Mouse (Mus musculus) small intestine, adult 2 months (tissue): ENCODE results near the gene Tigd3. TPM values are rescaled to one million over a fixed set of nuclear protein-coding genes. Genes with fewer than 3 reads are reported as not detected.

Source experiments
- H3K27ac ChIP-seq: fragments of 200-500 bp; 2 replicates; pipeline ENCODE4 v1.5.1; 2012; ENCODE audit warnings: low read depth, low read length, control low read depth, inconsistent platforms; ENCODE audit not compliant: insufficient read depth
- H3K27me3 ChIP-seq: fragments of 200-500 bp; 2 replicates; pipeline ENCODE4 v1.6.1; 2012; ENCODE audit warnings: mild to moderate bottlenecking, moderate library complexity, low read length, inconsistent platforms; ENCODE audit not compliant: control insufficient read depth, insufficient read depth
- H3K36me3 ChIP-seq: fragments of 200-500 bp; 2 replicates; pipeline ENCODE4 v1.6.1; 2012; ENCODE audit warnings: mild to moderate bottlenecking, low read length, control low read depth, inconsistent platforms; ENCODE audit not compliant: control insufficient read depth, insufficient read depth
- H3K4me1 ChIP-seq: fragments of 200-500 bp; 2 replicates; pipeline ENCODE4 v1.6.1; 2012; ENCODE audit warnings: low read length, inconsistent platforms, mixed read lengths; ENCODE audit not compliant: control insufficient read depth, insufficient read depth, insufficient read length
- H3K4me3 ChIP-seq: fragments of 200-500 bp; 2 replicates; pipeline ENCODE4 v1.5.1; 2012; ENCODE audit warnings: low read depth, mild to moderate bottlenecking, control low read depth, inconsistent platforms, low read length, moderate library complexity
- CTCF ChIP-seq: fragments of 200-500 bp; IDR thresholded peaks from 2 replicates; pipeline ENCODE4 v1.5.1; 2012; ENCODE audit warnings: low read depth, mild to moderate bottlenecking, control low read depth, inconsistent platforms, low read length, moderate library complexity, mixed read lengths; ENCODE audit not compliant: insufficient replicate concordance, insufficient read length; ENCODE audit errors: extremely low read depth
- POLR2A ChIP-seq: fragments of 200-500 bp; IDR thresholded peaks from 2 replicates; pipeline ENCODE4 v1.6.1; 2012; ENCODE audit warnings: low read depth, mild to moderate bottlenecking, control low read depth, inconsistent platforms, low read length, moderate library complexity
- WGBS: fragments of 180-500 bp; shearing (Covaris S2); methylation state at CpG from one replicate; pipeline ENCODE4 v1.1.7; 2018; 5-methylcytosine and 5-hydroxymethylcytosine counted together
- polyA plus RNA-seq: library from polyadenylated mRNA; depleted of rRNA; stranded (reverse); fragments of >200 nt; gene quantifications from 2 replicates; pipeline ENCODE4 v1.2.3, GENCODE M21; 2012

The Tigd3 gene
- polyA plus RNA-seq, 1 experiment, result 2.0 TPM

DNA sequence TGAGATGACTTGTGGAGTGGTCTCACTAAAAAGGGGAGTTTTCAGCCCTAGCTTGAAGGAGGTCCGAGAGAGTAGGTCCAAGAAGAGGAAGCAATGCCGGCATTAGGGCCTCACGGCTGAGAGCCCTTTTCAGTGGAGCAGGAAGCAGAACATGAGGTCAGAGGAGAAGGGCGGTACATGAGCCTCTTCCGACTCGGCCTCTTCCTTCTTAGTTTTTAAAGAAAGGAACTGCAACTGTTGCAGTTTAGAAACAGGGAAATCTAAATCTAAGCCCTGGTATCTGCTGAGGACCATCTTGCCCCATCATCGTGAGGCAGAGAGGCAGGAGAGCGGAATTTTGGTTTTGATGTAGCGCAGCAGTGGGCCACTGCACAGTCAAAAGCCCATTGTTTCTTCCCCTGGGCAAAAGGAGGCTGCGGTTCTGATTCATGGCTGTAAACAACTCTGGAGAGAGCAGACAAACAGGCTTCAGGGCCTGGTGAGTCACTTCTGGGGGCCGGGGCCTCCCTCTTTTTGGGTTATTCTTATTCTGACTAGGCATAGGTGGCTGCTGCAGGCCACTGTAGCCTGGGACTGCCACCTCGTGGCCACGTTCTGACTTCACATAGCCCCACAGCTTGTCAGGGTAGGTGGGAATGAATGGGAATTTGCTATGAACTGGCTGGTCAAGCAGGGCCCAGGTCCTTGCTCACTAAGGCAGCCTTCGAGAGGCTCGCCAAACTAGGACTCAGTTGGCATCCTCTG is 16.2 kb downstream of the Tigd3 start, which contains the start of gene Slc25a45:
Slc25a45 (plus strand) TSS at position 191 of the 744 bp plus-strand sequence.
- Histone ChIP-seq H3K27me3 (no peaks in the 10 kb centered on the region), H3K4me1 (peaks cover 43% of the 10 kb centered on the region), H3K36me3 (peaks cover 21% of the 10 kb centered on the region), H3K27ac (peak within 1 kb of the TSS; percentile 98), H3K4me3 (peak within 1 kb of the TSS; percentile 62)
- TF ChIP-seq POLR2A, result no peak; the same call in 1 of the 2 replicates
- peak; percentile 75; the same call in 1 of the 2 replicates for TF ChIP-seq CTCF
- 33% methylated on average over 15 of the region's 15 CpGs for WGBS

DNA sequence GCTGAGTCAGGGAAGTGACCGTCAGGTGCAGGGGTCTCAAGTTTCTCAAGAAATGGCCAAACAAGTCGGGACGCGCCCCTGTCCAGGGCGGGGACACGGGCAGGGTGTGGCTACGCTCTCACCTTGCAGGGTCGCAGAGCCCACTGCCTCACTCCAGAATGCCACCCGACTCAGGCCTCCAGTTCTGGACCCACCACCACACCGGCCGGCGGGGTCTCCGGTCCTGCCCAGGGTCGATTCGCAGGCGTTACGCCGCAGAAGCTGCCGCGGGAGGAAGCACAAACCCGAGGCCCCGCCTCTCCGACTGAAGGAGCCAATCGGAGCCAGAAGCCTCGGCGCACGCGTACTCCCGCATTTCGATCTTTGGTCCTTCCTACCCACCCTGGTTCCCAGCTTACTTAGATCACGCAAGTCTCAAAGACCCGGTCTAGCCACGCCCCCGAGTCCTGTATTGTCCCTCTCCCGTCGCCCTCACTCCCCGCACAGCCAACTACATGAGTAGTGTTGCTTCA is 18.9 kb downstream of the Tigd3 start, which contains the start of gene Frmd8:
Frmd8 (minus strand) TSS at position 306 of the 512 bp plus-strand sequence.
- peaks cover 28% of the 10 kb centered on the region for H3K4me1 ChIP-seq
- no peak for TF ChIP-seq CTCF
- TF ChIP-seq POLR2A, result peak; percentile 65
- peaks cover 14% of the 10 kb centered on the region for H3K36me3 ChIP-seq
- peak within 1 kb of the TSS; percentile 43; the same call in 1 of the 2 replicates for H3K27ac ChIP-seq
- H3K4me3 ChIP-seq, result peak within 1 kb of the TSS; percentile 85
- no peaks in the 10 kb centered on the region for H3K27me3 ChIP-seq
- WGBS, result under 1% methylated on average over 37 of the region's 37 CpGs

DNA sequence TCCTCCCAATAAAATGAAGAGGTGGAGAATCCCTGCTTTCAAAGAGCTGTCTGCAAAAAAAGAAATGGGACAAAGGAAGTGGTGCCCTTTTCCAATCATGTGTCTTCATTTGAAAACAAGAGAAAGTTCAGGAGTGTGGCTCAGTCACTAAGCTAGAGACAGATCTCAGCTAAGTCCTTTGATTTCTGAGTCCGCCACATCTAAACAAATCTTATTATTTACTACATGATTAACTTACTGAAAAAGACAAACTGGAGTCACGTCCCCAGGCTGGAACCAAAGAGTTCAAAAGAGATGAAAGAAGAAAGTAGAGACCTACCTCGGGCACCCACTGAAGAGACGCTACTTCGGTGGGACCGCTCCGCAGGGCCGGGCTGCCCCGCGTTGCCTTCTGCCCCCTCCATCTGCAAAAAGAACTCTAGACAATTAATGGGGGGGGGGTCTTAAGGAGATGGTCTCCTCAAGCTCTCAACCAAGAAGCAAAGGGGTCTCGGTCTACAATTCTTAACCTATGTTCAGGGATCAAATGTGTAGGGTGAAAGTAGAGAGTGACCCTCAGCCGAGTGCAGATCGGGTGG is 19.5 kb downstream of the Tigd3 start:
- Histone ChIP-seq H3K4me1 (peaks cover 23% of the 10 kb centered on the region), H3K27me3 (no peaks in the 10 kb centered on the region), H3K4me3 (peak overlapping the region; percentile 85), H3K36me3 (peaks cover 15% of the 10 kb centered on the region), H3K27ac (peak overlapping the region; percentile 43; the same call in 1 of the 2 replicates)
- WGBS, result 3% methylated on average over 13 of the region's 13 CpGs
- TF ChIP-seq CTCF (no peak), POLR2A (no peak)

DNA sequence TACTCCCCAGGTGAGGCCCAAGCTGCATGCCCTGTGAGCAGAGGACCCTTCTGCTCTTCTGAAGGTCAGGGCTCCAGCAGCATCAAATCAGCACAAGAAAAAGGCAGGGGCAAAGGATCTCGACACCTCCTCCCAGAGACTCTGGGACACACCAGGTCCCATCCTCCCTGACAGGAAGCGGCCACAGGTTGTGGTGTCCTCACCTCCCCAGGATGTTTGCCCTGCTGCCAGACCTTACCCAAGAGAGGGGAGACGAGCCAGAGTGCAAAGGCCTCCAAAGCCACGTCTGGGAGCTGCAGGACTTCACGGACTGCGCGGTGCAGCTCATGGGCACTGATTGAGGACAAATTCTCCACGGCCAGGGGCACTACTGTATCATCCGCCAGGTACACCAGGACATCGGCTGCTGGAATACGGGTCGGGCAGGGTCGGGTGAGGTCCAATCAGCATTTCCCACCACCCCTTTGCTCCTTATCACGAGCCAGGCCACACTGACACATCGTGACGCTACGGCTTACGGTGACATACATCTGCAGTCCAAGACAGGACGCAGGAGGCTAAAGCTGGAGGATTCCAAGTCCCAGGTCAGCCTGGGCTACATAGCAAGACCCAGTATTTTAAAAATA is 20.9 kb downstream of the Tigd3 start:
- WGBS, result 82% methylated on average over 19 of the region's 19 CpGs
- no peaks in the 10 kb centered on the region for H3K27me3 ChIP-seq
- H3K4me1 ChIP-seq, result peaks cover 28% of the 10 kb centered on the region
- no peak overlapping the region for H3K27ac ChIP-seq
- TF ChIP-seq POLR2A (no peak), CTCF (no peak)
- H3K36me3 ChIP-seq, result peaks cover 25% of the 10 kb centered on the region
- peak overlapping the region; percentile 23 for H3K4me3 ChIP-seq

DNA sequence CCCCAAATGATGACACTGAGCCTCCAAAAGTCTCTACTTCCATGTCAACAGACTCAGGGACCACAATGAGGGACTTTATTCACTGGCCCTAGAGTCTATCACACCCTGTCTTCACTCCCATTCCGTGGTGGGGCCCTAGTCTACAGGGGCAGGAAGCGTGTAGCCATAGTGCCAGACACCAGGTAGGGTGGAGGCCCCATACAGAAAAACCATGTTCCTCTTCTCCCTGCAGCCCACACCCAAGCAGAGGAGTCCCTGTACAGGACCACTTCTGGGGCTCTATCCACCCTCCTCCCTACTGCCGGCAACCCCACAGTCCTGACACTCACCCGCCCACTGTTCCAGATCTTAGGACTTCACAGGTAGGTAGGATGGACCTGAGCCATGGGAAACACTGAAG is 21.4 kb downstream of the Tigd3 start:
- Histone ChIP-seq H3K4me3 (peak overlapping the region; percentile 23; the same call in 1 of the 2 replicates), H3K36me3 (peaks cover 30% of the 10 kb centered on the region), H3K27ac (no peak overlapping the region), H3K4me1 (peaks cover 30% of the 10 kb centered on the region), H3K27me3 (no peaks in the 10 kb centered on the region)
- TF ChIP-seq CTCF, result no peak
- TF ChIP-seq POLR2A, result no peak
- WGBS, result 86% methylated on average over 4 of the region's 4 CpGs

DNA sequence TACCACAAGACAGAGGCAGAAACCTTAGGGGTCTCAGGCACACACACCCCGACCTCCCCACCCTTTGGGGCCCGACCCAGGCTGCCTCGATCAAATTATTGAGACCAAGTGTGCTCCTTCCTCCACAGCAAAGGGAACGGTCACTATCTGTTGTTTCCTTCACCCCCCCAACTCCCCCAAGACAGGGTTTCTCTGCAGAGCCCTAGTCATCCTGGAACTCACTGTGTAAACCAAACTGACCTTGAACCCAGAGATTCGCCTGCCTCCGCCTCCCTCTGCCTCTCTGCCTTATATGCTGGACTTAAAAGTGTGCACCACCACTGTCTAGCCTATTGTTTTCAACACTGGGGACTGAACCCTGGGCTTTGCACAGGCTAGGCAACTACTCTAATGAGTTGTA is 22.3 kb downstream of the Tigd3 start:
- Histone ChIP-seq H3K27ac (no peak overlapping the region), H3K4me1 (peaks cover 28% of the 10 kb centered on the region), H3K36me3 (peaks cover 35% of the 10 kb centered on the region), H3K4me3 (no peak overlapping the region), H3K27me3 (no peaks in the 10 kb centered on the region)
- 65% methylated on average over 6 of the region's 6 CpGs for WGBS
- TF ChIP-seq CTCF (no peak), POLR2A (no peak)

DNA sequence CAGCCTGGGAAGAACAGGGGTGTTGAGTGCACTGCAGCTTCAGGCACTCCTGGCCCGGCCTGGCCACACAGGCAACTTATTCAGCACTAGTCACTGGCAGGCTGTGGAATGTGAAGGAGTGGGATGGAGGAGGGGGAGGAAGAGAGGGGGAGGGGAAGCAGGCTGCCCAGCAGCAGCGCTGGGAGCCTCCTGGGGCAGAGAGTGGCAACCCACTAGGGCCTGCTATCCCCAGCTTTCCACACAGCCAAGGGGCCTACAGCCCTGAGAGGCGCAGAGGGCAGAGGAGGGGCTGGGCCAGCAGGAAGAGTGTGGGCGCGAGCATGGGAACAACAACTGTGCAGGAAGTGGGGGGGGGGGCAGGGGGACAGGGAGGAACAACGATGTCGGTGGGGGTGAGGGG is 22.7 kb downstream of the Tigd3 start:
- Histone ChIP-seq H3K27me3 (no peaks in the 10 kb centered on the region), H3K4me3 (no peak overlapping the region), H3K4me1 (peaks cover 28% of the 10 kb centered on the region), H3K27ac (no peak overlapping the region), H3K36me3 (peaks cover 37% of the 10 kb centered on the region)
- no peak for TF ChIP-seq CTCF
- TF ChIP-seq POLR2A, result no peak
- 64% methylated on average over 7 of the region's 7 CpGs for WGBS
